Mouse (Mus musculus): Measurements from ENCODE around the gene 4930524J08Rik.

4930524J08Rik gene

DNA sequence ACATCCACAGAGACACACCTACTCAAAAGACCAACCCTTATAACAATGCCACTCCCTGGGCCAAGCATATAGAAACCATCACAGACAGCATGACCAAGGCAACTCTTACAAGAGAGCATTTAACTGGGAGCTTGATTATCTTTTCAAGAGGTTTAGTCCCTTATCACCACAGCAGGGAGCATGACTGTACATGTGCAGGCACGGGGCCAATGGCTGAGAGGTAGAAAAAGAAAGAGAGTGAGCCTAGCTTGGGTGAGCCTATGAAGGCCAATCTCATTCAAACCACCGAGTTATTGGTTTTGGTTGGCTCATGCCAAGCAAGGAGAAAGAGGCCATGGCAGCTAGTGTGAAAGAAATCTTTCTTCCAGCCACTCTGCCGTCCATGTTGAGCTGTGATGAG is 26.6 kb downstream of the 4930524J08Rik start:
- DNase-seq (ENCODE audit: low spot score), result no peak

DNA sequence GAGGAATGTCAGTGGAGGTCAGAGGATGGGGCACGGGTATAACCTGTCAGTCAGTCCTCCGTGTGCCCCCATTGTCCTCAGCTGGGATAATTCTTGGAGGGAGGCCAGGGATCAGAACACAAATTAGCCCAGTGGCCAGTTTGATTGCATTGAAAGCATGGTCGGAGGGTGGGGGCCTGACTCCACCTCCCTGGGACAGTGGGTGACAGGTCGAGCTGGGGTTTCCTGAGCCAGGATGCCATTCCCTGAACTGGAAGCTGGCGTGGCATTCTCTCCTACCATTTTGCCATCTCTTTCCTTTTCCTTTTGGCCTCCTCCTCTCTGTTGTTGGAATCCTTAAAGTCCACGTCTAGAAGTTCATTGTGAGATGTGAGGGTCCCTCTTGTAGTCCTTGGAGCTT is 27.0 kb downstream of the 4930524J08Rik start:
- DNase-seq (ENCODE audit: low spot score), result no peak

DNA sequence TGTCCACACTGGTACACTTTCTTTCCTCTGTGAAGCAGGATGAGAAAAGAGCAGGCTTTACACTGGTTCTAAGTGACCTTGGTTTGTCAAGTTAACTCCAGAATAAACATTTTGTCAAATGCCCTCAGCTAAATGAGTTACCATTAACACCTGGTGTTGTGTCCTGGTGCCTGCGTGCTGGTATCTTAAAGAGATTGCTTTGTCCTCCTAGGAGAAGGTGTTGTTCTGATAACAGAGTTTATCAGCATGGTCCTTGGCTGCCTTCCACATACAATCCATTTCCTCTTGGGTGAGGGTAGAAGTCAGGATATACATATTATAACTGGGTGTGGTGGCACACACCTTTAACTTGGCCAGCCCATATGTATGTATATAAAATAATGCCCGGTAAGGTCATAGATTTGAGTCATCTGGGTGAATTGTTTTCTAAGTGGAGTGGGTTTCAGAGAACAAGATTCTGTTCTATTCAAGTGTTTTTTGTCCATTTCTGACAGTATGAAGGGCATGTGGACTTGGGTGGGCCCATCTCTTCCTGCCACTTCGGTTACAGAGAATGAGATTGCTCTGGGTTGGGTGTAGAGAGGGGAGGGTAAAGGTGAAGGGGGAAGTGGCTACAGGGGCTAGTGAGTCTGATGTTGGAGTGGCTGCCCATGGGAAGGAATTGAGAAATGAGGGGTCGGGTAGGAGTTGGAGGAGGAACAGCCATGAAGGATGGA is 27.6 kb downstream of the 4930524J08Rik start:
- DNase-seq (ENCODE audit: low spot score), result no peak

DNA sequence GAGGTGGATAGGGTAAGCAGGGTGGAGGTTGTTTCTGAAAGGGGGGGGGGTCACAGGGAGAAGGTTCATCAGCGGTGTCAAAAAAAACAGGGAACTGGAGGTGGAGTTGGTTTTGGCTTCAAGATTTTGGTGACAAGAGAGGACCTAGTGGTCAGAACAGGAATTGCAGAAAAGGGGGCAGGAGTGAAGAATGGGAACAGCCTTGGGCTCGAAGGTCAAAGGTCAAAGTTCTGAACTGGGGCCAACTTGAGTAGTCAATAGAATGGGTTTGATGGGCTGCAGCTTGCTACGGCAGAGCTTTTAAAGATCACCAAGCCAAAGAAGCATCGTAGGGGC is 28.1 kb downstream of the 4930524J08Rik start:
- DNase-seq (ENCODE audit: low spot score), result no peak

DNA sequence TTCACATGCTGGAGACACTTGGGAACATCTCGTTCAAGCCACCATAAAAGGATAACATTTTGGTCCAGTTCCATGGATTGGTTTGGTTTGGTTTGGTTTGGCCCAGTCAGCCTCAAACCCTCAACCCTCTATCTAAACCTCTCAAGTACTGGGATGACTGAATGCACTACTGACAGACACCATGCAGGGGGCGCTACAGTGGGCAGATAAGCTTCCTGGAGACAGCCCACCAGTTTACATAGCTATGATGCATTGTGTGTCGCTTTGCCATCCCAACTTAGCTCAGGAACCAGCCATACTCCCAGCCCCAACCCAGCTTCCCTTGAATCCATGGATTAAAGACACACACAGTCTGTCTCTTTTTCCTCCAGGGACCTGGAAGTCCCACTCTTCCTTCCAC is 29.6 kb downstream of the 4930524J08Rik start:
- DNase-seq (ENCODE audit: low spot score), result no peak

DNA sequence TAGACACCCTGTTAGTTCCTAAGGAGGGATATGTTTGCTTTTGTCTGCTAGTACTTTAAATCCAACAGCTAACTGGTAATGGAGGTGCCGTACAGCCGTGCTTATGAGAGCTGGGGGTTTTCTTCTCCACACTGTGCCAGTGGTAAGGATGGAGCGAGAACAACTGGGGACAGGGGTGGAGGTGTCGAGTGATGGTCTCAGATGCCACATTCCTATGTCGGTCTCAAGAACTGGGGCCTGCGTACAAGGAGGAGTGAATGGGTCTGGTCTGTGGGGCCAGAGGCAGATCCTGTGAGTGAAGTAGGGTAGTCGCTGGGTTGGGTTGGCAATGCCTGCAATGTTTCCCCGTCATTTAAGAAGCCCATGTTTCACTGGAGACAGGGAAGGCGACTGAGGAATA is 33.7 kb downstream of the 4930524J08Rik start:
- DNase-seq (ENCODE audit: low spot score), result no peak

DNA sequence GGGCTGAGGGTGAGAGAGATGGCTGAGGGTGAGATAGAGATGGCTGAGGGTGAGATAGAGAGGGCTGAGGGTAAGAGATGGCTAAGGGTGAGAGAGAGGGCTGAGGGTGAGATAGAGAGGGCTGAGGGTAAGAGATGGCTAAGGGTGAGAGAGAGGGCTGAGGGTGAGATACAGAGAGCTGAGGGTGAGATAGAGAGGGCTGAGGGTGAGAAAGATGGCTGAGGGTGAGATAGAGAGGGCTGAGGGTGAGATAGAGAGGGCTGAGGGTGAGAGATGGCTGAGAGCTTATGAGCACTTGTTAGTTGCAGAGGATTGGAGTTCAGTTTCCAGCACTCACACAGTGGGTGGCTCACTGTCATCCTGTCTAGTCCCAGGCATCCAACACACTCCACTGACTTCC is 41.2 kb downstream of the 4930524J08Rik start:
- DNase-seq (ENCODE audit: low spot score), result no peak

DNA sequence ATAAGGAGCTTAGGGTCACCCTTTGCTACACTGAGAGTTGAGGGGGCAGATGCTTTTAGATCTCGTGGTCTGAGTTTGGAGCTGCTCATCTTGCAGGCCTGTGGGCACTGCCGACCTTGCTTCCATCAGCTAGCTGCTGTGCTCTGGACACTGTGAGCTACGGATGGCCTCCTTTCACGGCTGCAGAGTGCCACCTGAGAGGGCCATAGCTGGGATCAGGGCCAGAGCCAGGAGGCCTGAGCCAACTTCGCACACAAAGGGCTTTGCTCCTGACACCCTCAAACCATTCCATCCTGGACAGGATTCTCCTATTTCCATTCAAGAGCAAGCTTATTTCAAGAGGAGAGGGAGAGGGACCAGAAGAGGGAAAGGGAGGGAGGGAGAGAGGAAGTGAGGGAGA is 45.5 kb downstream of the 4930524J08Rik start:
- no peak for DNase-seq (ENCODE audit: low spot score)

DNA sequence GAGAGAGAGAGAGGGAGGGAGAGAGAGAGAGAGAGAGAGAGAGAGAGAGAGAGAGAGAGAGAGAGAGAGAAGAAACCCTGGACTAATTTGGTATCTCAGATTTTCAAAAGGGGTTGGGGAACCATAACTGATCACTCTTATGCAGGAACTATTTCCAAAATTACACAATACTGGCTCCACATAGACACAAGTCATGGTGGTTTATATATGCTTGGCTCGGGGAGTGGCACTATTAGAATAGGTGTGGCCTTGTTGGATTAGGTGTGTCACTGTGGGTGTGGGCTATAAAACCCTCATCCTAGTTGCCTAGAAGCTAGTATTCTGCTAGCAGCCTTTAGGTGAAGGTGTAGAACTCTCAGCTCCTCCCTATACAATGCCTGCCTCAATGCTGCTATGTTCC is 46.0 kb downstream of the 4930524J08Rik start:
- DNase-seq (ENCODE audit: low spot score), result no peak

All from lung, postnatal 25 days (tissue).